In genomic region chr9:96442081-96442480, GRCm38 (mm10) we compare ENCODE assay signal across 11 mouse cellular contexts. TPM values are rescaled to one million over a fixed set of nuclear protein-coding genes. Genes with fewer than 3 reads are reported as not detected.
DNase-seq lines count a peak whose midpoint lies in the region; ATAC-seq and TF ChIP-seq lines count a peak whose summit lies in the region.
"Had no signal": no experiment of that assay in that cellular context is flagged by ENCODE, and none has a peak within 500 bp of the region (broad histone marks: within the 10 kb centered on the region; RNA-seq: fewer than 3 reads in every experiment).

No protein-coding gene starts in this region.

- H3K27ac ChIP-seq in thymus, adult 2 months (ENCODE audit: control insufficient read depth, insufficient read depth, low read length), result no peak overlapping the region
- no peak overlapping the region for H3K27ac ChIP-seq in midbrain, embryonic 13.5 days

- 44% methylated on average over 10 of the region's 10 CpGs for whole genome bisulfite sequencing in thymus, adult 2 months
- WGBS in midbrain, embryonic 13.5 days, result 4% methylated on average over 10 of the region's 10 CpGs

- H3K4me1 ChIP-seq in thymus, adult 2 months (replicated peaks; ENCODE audit: control insufficient read depth, insufficient read depth, low read length), result peaks cover 24% of the 10 kb centered on the region
- peaks cover 23% of the 10 kb centered on the region for H3K4me1 ChIP-seq in midbrain, embryonic 13.5 days (replicated peaks)

- no peak overlapping the region for H3K9ac ChIP-seq in midbrain, embryonic 13.5 days (replicated peaks)

- no peaks in the 10 kb centered on the region for H3K9me3 ChIP-seq in midbrain, embryonic 13.5 days

- no peak for TF ChIP-seq CTCF in thymus, adult 2 months (IDR thresholded peaks at IDR 0.05; ENCODE audit: borderline replicate concordance, control insufficient read depth, extremely low read depth, insufficient read depth, low read length, poor library complexity)

- no peak overlapping the region for H3K4me3 ChIP-seq in thymus, adult 2 months (ENCODE audit: control insufficient read depth, insufficient read depth, low read length)
- H3K4me3 ChIP-seq in midbrain, embryonic 13.5 days (replicated peaks), result no peak overlapping the region

- H3K27me3 ChIP-seq in thymus, adult 2 months (ENCODE audit: control insufficient read depth, insufficient read depth, low read length), result no peaks in the 10 kb centered on the region
- H3K27me3 ChIP-seq in midbrain, embryonic 13.5 days, result peaks cover 22% of the 10 kb centered on the region

- H3K36me3 ChIP-seq in thymus, adult 2 months (ENCODE audit: control insufficient read depth, insufficient read depth, low read length), result no peaks in the 10 kb centered on the region
- H3K36me3 ChIP-seq in midbrain, embryonic 13.5 days, result no peaks in the 10 kb centered on the region

- no peak for ATAC-seq in midbrain, embryonic 13.5 days
- no peak for ATAC-seq in frontal cortex, adult (ENCODE audit: low TSS enrichment)
- ATAC-seq in granulocyte monocyte progenitor cell, adult 5-6 weeks (replicated peaks; ENCODE audit: poor library complexity, severe bottlenecking), result no peak

- H3K4me2 ChIP-seq in midbrain, embryonic 13.5 days (replicated peaks), result peak overlapping the region; percentile 31

- TF ChIP-seq POLR2A in thymus, adult 2 months (IDR thresholded peaks at IDR 0.05; ENCODE audit: control insufficient read depth, extremely low read depth, insufficient read depth, low read length, poor library complexity), result no peak

- peak; percentile 15 to 22 for DNase-seq in cerebellum, postnatal 25 days
- no peak for DNase-seq in cerebellum, adult 9-11 months
- DNase-seq in thymus, postnatal 0 days (ENCODE audit: low spot score), result peak; percentile 42
- DNase-seq in thymus, adult 2 months, result no peak
- no peak for DNase-seq in frontal cortex, postnatal 36 days (ENCODE audit: low spot score in 2 of 2)
- DNase-seq: heart, postnatal 36 days; kidney, adult 18-20 months; lung, postnatal 14 days had no signal

RNA-seq across cellular contexts. Expression of gene Rnf7, which starts 36.4 kb away (rescaled TPM):
- polyA plus RNA-seq in thymus, postnatal 0 days (2015; fragmentation: Nextera tagmentation; extraction: Ambion mirVana), result 196 and 200 TPM in 2 replicates
- polyA plus RNA-seq in thymus, adult 2 months (2012; rRNA removed), result 157 and 160 TPM in 2 replicates
- 239 and 266 TPM in 2 replicates for polyA plus RNA-seq in midbrain, embryonic 13.5 days (2015; fragmentation: Nextera tagmentation; extraction: Ambion mirVana)
- 109 and 110 TPM in 2 replicates for total RNA-seq in granulocyte monocyte progenitor cell, adult 5-6 weeks (2014; fragmentation: Nextera tagmentation)
- 53.9 and 72.0 TPM in 2 replicates for total RNA-seq in granulocyte monocyte progenitor cell, adult 5-6 weeks (2017)

Comparison
In these comparisons a context has a peak if more than half of its experiments do, and no peak if none do; other contexts are left out.
1. DNase-seq: peak in cerebellum, postnatal 25 days (2 of 2) and thymus, postnatal 0 days (single experiment); none in cerebellum, adult 9-11 months (single experiment), thymus, adult 2 months (single experiment) and frontal cortex, postnatal 36 days (0 of 2).